ENCODE assay signal across 8 mouse cellular contexts in genomic region chr6:126371971-126372370, GRCm38 (mm10).
DNase-seq lines count a peak whose midpoint lies in the region; ATAC-seq and TF ChIP-seq lines count a peak whose summit lies in the region.

No protein-coding gene starts in this region.

- TF ChIP-seq CTCF in hindbrain, postnatal 0 days (IDR thresholded peaks at IDR 0.05; ENCODE audit: low read depth) = peak; percentile 95
- peak; percentile 58 for TF ChIP-seq CTCF in liver, embryonic 14.5 days (IDR thresholded peaks at IDR 0.05; ENCODE audit: low read depth)

- no peak overlapping the region for H3K4me2 ChIP-seq in hindbrain, postnatal 0 days (ENCODE audit: low read depth, low read length)
- no peak overlapping the region for H3K4me2 ChIP-seq in liver, embryonic 14.5 days (ENCODE audit: low read depth)

- H3K4me3 ChIP-seq in hindbrain, postnatal 0 days (ENCODE audit: low read length) = no peak overlapping the region
- no peak overlapping the region for H3K4me3 ChIP-seq in liver, embryonic 14.5 days (ENCODE audit: insufficient read depth in 1 of 2, low read depth in 2 of 2, low read length in 2 of 2)

- H3K36me3 ChIP-seq in hindbrain, postnatal 0 days (ENCODE audit: insufficient read depth, low read length) = no peaks in the 10 kb centered on the region
- H3K36me3 ChIP-seq in liver, embryonic 14.5 days (replicated peaks; ENCODE audit: control insufficient read depth, insufficient read depth, low read depth) = no peaks in the 10 kb centered on the region
- H3K36me3 ChIP-seq in splenic B cell, adult 2 months (ENCODE audit: control insufficient read depth, insufficient read depth, low read length, poor library complexity, severe bottlenecking) = no peaks in the 10 kb centered on the region

- WGBS in hindbrain, postnatal 0 days = 60% methylated on average over 5 of the region's 5 CpGs
- WGBS in liver, embryonic 14.5 days (ENCODE audit: insufficient replicate concordance) = 41% methylated on average over 5 of the region's 5 CpGs

- 0 out of 2 replicates have a peak, but pooled peaks have one; percentile 55 for ATAC-seq in hindbrain, postnatal 0 days
- no peak for ATAC-seq in liver, embryonic 14.5 days (ENCODE audit: insufficient read depth)

- no peak for TF ChIP-seq EP300 in liver, embryonic 14.5 days (IDR thresholded peaks at IDR 0.05; ENCODE audit: low read depth)

- no peak overlapping the region for H3K9ac ChIP-seq in hindbrain, postnatal 0 days (replicated peaks; ENCODE audit: low read length)
- no peak overlapping the region for H3K9ac ChIP-seq in liver, embryonic 14.5 days (replicated peaks)

- H3K9me3 ChIP-seq in hindbrain, postnatal 0 days (ENCODE audit: low read length) = no peaks in the 10 kb centered on the region
- no peaks in the 10 kb centered on the region for H3K9me3 ChIP-seq in liver, embryonic 14.5 days (ENCODE audit: control insufficient read depth, low read length)

- H3K4me1 ChIP-seq in hindbrain, postnatal 0 days (ENCODE audit: insufficient read depth, low read length) = no peaks in the 10 kb centered on the region
- no peaks in the 10 kb centered on the region for H3K4me1 ChIP-seq in liver, embryonic 14.5 days (replicated peaks; ENCODE audit: control insufficient read depth in 2 of 2, insufficient read depth in 2 of 2, low read length in 1 of 2)

- DNase-seq in left cerebral cortex, adult 11 months (ENCODE audit: low spot score) = peak; percentile 23
- DNase-seq in left cerebral cortex, adult 8-10 months (ENCODE audit: low spot score in 2 of 2) = no peak
- peak; percentile 76 for DNase-seq in NIH3T3 (ENCODE audit: low read depth)
- peak; percentile 74 for DNase-seq in embryo, embryonic 10 days (ENCODE audit: low spot score)
- DNase-seq in hindbrain, postnatal 0 days (ENCODE audit: low spot score) = peak; percentile 84
- no peak for DNase-seq in liver, embryonic 14.5 days (ENCODE audit: low read depth in 3 of 3, low spot score in 3 of 3)
- peak; percentile 6 for DNase-seq in splenic B cell, adult 2 months (ENCODE audit: low read depth, low spot score)
- no peak for DNase-seq in thymus, postnatal 25 days

- H3K27me3 ChIP-seq in hindbrain, postnatal 0 days (ENCODE audit: insufficient read depth, low read length) = no peaks in the 10 kb centered on the region
- no peaks in the 10 kb centered on the region for H3K27me3 ChIP-seq in liver, embryonic 14.5 days (ENCODE audit: control insufficient read depth, insufficient read depth, low read length)
- no peaks in the 10 kb centered on the region for H3K27me3 ChIP-seq in splenic B cell, adult 2 months (ENCODE audit: control insufficient read depth, insufficient read depth, low read length, poor library complexity, severe bottlenecking)

- H3K27ac ChIP-seq in hindbrain, postnatal 0 days = no peak overlapping the region
- H3K27ac ChIP-seq in liver, embryonic 14.5 days = no peak overlapping the region

Comparison
In these comparisons a context has a peak if more than half of its experiments do, and no peak if none do; other contexts are left out.
1. DNase-seq: peak in left cerebral cortex, adult 11 months (single experiment), NIH3T3 (single experiment), embryo, embryonic 10 days (single experiment), hindbrain, postnatal 0 days (single experiment) and splenic B cell, adult 2 months (single experiment); none in left cerebral cortex, adult 8-10 months (0 of 2), liver, embryonic 14.5 days (0 of 3) and thymus, postnatal 25 days (single experiment).